Mouse (Mus musculus): Measurements from ENCODE around the gene Hdac8.

DNA sequence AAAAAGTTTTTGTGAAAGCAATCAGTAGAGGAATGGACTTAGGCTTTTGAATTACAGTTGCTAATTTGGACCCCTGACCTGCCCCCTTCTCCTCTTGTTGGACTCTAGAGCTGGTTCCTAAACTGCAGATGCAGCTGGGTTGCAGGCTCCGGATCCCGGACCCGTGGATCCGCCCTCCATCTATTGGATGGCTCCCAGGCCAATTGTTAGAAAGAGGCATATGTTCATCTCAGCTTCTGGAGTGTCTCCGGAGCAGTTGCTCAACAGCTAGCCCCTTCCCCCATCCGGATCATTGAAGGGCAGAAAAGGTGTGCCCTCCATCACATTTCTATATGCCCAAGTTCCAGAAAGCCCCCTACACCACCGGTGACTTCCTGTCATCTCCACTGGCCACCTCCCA, 251.3 kb downstream of the Hdac8 start:
- no peak for TF ChIP-seq POLR2A (IDR thresholded peaks at IDR 0.05; ENCODE audit: extremely low read depth, insufficient read depth, low read length)
- TF ChIP-seq CTCF (IDR thresholded peaks at IDR 0.05; ENCODE audit: low read depth, low read length), result no peak

All from liver, adult 2 months (tissue).